Mouse (Mus musculus) mature B cell (primary cell): ENCODE data around the gene Ifrd2.

Experiments used
- in situ Hi-C: fragments of 300-500 bp; cut with MboI; formaldehyde crosslinking; loops from 2 replicates; pipeline ENCODE4 v1.14.3; 2019

Gene Ifrd2

DNA sequence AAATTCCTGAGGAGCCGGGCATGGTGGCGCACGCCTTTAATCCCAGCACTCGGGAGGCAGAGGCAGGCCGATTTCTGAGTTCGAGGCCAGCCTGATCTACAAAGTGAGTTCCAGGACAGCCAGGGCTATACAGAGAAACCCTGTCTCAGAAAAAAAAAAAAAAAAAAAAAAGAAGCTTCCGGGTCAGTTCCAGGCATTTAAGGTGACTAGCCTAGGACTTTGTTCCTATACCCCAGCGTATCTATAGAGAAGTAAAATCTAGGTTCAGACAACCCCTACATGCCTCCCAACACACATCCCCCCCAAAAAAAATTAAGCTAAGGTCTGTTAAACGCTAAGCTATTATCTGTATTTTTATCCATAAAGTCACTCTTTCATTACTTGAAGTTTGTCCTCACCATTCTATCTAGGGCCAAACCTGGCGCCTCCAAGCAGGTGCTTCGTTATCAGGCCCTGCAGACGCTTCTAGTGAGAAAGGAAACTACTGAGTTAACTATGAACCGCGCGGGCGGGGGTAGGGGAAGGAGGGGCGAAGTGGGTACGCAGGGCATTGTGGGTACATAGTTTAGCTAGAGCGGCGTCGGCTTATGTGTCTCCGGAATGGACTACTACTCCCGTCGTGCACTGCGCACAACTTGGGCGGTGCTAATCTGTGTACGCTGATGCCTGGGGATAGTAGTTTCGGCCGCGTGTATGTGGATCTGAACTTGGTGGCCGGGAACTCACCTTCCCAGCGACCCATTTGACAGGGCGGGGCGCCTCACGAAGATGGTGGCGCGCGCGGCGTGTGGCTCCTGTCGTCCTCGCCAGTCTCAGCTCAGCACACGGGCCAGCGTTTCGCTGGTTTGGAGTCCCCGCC, at the start of gene Ifrd2:
TSS of gene Ifrd2 (plus strand) at position 669 of the 859 bp plus-strand sequence.
- in situ Hi-C loops: no loop called here

DNA sequence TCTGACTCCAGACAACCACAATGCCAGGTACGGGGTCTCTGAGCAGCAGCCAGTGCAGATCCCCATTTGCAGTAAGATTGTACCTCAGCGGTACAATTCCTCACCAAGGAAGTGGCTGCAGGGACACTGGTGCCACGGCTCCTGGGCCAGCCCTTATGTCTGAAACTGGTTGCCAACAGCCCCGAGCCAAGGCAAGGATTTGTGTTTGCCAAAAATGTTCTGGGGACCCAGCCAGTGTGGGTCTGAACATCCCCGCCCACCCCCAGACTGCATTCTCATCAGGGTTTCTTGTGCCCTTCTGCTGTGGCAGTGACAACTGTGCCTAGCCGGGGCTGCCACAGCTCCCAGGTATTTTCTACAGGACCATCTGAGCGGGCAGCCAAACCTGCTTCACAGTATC, 49.2 kb upstream of the Ifrd2 start:
- in situ Hi-C loops: no loop called here

DNA sequence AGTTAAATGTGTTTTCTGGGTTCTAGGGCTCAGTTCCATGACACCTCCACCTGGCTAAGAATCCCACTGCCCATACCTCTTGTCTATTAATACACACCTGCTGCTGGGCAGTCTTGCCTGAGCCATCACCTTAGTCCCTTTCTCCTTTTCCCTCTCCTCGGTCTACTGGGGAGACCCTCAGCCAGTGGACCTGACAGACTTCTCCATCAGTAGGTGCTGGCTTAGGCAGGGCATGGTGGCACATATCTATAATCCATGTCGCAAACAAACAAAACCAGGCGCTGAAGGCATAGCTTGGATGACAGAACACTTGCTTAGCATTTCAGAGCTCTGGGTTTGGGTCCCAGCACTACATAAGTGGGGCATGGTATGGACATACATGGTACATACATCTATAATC, 48.7 kb upstream of the Ifrd2 start:
- in situ Hi-C loops: no loop called here

DNA sequence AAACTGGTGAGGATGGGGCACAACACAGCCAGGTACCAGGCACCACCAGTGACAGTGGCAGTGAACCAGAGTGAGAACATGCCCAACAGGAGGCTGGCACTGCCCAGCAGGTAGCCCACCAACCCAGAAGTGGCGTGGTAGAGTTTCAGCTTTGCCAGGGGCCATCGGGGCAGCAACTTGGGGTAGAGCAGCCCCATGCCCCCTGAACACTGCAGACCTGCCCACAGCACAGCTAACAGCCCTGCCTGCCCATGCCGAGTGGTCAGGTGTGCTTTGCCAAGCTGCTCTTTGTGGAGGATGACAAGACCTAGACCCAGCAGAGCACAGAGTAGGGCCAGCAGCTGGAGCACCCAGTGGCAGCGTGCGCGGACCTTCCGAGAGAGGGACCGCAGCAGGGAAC, 47.5 kb upstream of the Ifrd2 start:
- in situ Hi-C loops: no loop called here

DNA sequence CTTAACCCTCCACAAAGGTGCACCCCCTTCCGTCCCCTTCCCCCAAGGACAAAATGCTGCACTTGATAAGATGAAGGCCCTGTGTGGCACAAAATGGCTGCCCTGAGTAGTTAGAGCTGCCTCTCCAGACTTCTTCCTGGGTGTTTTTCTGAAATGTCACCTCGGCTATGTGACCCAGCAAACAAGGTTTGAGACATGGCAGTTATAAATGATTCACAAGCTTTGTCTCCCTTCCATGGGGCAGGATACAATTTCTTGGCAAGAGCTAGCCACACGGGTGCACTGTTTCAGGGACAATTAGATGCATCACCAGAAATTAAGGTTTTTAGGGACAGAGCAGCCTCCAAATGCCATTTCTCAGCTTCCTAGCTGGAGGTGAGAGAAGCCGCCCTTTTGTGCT, 47.0 kb upstream of the Ifrd2 start:
- in situ Hi-C loops: no loop called here

DNA sequence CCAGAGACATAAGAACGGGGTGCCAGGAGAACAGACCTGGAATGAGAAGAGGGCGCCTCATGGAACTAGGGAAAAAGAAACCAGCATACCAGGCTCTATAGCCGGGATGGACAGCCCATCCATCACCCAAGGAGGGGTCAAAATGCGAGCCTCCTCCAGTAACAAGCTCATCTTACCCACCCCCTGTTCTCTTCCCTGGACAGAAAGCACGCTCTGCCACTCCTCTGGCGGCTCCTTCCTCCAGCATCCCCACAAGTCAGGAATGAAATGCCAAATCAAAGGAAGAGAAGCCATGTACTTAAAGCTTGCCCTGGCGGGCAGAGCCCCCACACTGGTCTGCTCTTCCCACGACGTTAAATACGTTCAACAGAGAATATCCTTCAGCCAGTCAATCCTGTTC, 46.4 kb upstream of the Ifrd2 start:
- in situ Hi-C loops: no loop called here

DNA sequence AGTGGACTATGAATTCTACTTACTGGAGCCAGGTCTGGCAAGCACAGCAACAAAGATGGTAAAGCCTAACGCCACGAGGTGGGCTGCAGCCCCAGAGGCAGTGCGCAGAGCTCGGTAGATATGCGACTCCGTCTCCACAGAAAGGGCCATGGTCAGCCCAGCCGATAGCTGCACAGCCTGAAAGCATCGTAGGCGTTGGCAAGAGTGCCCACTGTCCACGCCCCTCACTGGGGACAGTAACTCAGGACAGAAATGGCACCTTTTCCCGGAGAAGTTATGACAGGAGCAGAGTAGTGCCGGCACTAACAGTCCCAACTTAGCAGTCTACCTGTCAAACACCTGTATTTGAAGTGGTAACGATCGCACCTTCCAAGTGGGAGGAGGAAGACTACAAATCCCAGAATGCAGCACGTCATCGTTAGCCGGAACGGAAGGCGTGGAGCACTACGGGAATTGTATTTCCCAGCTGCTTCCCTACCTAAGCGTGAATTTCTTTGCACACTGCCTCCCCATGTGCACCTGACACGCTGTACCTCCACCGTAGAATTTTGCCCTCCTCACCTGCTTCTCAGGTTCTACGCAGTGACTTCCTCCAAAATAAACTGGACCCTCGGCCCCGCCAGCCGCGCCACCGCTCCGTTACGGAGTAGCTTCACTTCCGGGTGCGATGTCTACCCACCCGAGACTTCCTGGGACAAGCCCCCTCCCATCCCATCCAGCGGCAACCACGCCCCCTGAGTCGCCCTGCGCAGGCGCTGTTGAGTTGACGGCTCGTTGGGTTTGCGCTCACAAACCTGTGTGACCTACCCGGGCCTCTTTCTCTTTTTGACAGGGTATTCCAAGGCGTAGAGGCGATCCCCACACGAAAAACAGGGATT, 45.7 kb upstream of the Ifrd2 start, which contains the start of the genes Cyb561d2 and Nprl2:
TSS of gene Cyb561d2 (minus strand) at position 720 of the 878 bp plus-strand sequence.
TSS of gene Nprl2 (plus strand) at position 753 of the 878 bp plus-strand sequence.
- in situ Hi-C loops: no loop called here

DNA sequence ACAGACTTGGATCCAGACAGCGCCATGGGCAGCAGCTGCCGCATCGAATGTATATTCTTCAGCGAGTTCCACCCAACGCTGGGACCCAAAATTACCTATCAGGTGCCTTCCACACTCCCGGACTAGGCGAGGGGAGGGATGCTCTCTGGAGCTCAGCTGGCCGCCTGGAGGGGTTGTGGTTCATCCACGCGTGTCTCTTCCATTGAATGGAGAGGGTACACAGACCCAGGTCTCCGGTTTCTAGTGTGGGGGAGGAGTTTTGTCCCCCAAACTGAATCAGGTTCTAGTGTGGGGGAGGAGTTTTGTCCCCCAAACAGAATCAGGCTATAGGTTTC, 45.1 kb upstream of the Ifrd2 start:
- in situ Hi-C loops: no loop called here

DNA sequence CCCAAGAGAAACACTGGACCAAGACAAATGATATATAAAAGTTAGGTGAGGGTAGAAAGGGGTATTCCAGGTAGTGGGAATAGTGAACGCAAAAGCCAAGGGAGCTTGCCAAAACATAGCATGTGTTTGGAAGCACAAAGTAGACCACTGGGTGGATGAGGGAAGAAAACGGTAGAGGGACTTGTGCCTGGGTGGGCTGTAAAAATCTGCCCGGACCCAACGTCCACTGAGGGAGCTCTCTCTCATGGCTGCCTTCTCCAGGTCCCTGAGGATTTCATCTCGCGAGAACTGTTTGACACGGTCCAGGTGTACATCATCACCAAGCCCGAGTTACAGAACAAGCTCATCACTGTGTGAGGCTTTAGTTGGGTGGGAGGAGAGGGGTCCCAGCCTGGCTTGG, 44.7 kb upstream of the Ifrd2 start:
- in situ Hi-C loops: no loop called here

DNA sequence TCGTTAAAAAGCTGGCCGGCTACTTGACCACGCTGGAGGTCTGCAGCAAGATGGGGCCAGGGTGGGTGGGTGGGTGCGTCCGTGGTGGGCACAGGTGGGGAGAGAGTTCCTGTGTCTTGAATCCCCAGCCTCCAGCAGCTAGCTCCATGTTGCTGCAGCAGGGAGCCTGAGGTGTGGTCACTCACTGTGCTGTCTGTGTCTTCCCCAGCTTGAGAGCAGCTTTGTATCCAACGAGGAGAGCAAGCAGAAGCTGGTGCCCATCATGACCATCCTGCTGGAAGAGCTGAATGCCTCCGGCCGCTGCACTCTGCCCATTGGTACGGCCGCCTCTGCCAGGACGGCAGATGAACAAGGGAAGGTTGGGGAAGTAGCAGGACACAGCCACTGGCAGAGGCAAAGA, 44.1 kb upstream of the Ifrd2 start:
- in situ Hi-C loops: no loop called here

DNA sequence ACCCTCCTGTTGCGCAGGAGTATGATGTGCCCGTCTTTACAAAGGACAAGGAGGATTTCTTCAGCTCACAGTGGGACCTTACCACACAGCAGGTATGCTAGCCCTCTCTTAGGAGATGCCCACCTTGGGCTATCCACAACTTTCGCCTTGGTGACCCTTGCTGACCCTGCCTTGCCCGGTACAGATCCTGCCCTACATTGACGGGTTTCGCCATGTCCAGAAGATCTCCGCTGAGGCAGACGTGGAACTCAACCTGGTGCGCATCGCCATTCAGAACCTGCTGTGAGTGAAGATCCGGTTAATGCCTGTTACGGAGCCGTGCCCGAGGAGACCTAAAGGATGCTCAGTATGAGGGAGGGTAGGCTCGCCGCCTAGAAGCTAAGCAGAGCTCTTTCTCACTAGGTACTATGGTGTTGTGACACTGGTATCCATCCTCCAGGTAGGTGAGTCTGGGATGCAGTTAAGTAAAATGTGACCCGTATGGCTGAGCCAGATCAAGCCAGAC, 43.2 kb upstream of the Ifrd2 start:
- in situ Hi-C loops: no loop called here

DNA sequence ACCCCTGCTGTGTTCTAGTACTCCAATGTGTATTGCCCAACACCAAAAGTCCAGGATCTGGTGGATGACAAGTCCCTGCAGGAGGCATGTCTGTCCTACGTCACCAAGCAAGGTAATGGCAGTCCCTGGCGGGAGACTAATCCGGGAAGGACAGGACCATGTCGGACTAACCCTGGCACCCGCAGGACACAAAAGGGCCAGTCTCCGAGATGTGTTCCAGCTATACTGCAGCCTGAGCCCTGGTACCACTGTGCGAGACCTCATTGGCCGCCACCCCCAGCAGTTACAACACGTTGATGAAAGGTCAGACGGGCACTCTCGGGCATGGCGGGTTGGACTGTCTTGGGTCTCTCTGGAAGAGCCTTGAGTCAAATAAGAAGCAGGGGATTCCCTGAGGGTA, 42.7 kb upstream of the Ifrd2 start:
- in situ Hi-C loops: no loop called here

DNA sequence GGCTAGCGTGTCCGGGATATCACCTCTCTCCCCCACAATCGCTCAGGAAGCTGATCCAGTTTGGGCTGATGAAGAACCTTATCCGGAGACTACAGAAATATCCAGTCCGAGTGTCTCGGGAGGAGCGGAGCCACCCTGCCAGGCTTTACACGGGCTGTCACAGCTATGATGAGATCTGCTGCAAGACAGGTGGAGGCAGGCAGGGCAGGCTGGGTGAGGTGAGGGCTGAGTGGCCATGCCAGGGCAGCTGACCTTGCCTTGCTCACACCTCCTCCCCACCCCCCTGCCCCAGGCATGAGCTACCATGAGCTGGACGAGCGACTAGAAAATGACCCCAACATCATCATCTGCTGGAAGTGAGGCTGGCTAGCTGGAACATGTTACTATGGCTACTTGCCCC, 42.2 kb upstream of the Ifrd2 start:
- in situ Hi-C loops: no loop called here

DNA sequence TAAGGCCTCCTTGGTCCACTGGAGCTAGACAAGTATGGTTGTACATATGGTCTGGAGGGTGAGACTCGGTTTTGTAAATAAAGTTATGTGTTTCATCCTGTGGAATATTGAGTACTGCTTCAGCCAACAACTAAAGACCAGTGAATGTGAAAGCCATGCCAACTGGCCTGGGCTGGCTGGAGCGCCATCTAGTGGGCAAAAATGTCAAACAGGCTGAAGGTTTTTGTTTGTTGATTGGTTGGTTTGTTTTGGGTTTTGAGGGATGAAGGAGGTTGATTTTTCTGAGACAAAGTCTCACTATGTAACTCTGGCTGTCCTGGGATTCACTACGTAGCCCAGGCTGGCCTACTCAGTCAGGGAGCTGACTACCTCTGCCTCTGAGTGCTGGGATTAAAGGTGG, 41.8 kb upstream of the Ifrd2 start:
- in situ Hi-C loops: no loop called here

DNA sequence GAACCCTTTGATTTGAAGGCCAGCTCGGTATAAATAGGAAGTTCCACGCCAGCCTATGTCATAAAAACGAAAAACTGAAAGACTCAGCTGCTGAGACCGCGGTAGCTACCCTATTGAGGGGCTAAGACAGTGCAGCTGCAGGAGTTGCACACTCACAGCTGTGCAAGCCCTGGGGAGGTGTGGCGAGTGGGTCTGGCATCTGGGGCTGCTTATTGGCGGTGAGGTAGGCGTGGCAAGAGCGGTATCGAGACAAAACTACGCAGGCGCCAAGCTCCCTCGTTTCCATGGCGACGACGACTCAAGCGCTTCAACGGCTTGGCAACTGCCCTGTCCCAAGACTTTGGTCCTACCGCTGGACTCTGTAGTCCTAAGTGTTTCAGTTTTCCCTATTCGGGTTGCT, 40.4 kb upstream of the Ifrd2 start, which contains the start of gene Zmynd10:
TSS of gene Zmynd10 (plus strand) at position 273 of the 400 bp plus-strand sequence.
- in situ Hi-C loops: no loop called here

DNA sequence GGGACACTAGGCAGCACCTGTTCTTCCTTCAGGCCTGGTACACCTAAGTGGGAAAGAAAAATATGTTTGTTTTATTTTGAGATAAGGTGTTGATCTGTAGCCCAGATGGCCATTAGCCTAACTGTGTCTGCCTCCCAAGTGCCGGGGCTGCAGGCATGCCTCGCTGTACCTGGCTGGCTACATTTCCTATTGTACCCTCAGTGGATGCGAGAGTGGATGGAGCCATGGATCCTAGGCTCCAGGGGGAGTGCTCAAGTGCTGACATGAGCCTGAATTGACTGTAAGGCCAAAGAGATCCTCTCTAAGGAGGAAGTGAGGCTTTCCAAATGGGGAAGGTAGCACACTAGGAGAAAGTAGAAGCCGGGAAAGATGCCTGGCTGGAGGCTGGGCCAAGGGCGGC, 39.5 kb upstream of the Ifrd2 start:
- in situ Hi-C loops: no loop called here

DNA sequence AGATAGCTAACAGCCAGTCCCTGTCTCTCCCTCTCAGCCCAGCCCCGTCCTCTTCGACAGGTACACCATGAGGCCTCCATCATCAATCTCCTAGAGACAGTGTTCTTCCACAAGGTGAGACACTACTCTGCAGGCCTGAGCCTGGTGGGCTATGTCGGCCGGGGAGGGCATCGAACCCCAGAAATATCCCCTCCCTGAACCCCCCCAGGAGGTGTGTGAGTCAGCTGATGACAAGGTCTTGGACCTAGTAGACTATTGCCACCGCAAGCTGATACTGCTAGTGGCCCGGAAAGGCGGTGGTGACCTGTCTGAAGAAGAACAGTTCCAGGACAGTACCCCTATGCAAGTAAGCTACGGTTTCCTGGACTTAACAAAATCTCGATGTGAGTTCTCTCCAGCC, 38.6 kb upstream of the Ifrd2 start:
- in situ Hi-C loops: no loop called here

DNA sequence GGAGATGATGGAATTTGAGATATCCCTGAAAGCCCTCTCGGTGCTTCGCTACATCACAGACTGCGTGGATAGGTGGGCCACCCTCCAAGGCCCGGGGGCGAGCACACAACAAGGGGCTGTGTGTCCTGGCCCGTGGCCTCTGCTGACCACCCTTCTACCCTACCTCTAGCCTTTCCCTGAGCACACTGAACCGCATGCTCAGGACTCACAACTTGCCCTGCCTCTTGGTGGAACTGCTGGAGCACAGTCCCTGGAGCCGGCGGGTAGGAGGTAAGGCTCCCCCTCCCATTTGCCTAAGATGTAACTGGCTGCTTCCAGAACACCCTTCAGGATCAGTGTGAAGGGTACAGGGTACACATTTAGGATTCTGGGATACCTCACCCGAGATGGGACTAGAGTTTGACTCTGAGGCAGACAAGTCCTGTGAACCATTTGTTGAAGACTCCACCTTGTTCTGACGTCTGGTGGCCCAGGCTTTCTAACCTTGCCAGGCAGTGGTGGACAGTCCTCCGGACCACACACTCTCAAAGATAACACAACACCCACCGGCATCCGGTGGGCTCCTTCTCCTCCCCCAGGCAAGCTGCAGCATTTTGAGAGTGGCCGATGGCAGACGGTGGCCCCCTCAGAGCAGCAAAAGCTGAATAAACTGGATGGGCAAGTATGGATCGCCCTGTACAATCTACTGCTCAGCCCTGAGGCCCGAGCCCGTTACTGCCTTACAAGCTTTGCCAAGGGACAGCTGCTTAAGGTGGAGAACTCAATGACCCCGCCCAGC, 38.0 kb upstream of the Ifrd2 start:
- in situ Hi-C loops: no loop called here

DNA sequence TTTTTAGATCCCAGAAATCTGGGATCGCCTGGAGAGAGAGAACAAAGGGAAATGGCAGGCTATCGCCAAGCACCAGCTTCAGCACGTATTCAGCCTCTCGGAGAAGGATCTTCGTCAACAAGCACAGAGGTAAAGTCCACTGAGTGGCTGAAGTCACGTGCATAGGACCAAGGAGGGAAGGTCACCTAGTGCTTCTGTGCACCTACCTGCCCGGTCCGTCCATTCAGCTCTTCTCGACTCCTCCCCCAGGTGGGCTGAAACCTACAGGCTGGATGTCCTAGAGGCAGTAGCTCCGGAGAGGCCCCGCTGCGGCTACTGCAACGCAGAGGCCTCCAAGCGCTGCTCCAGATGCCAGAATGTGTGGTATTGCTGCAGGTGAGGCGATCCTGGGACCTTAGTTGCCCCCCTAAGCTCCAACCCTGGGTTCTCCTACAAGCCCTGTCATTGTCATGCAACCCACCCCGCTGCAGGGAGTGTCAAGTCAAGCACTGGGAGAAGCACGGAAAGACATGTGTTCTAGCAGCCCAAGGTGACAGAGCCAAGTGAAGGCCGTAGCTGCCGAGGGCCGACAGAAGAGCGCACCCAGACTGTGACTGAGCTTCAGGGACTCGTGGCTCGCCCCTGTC, 36.8 kb upstream of the Ifrd2 start:
- in situ Hi-C loops: no loop called here

DNA sequence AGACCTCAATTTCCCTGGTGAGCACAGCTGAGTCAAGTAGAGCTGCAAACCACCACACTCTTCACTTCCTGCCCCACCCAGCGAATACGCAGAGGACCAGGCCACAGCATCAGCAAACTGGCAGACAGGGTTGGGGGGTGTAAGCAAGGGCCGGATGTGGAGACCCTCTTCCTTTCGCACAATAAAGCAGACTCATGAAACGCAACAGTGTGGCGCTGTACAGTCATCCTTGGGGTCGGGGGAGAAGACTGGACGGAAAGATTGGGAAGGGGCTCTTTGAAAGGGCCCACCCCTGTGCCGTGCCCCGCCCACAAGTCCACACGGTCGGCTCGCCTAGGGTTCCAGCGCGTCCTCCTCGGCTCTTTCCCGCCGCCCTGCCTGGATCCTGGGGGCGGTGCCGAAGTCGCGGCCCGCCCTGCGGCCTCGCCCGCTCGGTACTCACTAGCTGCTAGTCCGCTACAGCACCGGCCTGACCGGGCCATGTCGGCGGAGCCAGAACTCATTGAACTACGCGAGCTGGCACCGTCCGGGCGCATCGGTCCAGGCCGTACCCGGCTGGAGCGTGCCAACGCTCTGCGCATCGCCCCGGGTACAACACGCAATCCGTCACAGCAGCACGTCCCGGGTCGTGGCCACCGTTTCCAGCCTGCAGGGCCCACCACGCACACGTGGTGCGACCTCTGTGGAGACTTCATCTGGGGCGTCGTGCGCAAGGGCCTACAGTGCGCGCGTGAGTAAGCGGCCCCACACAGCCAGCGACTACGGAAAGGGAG, 36.1 kb upstream of the Ifrd2 start, which contains the start of gene Rassf1:
TSS of gene Rassf1 (plus strand) at position 439 of the 773 bp plus-strand sequence.
- in situ Hi-C loops: no loop called here
